Mouse (Mus musculus): ENCODE results near the gene Vezf1. TPM values are rescaled to one million over a fixed set of nuclear protein-coding genes. Genes with fewer than 3 reads are reported as not detected.

The Vezf1 gene
- total RNA-seq, 2 experiments from 2014 or later = 76.5 to 87.2 TPM

DNA sequence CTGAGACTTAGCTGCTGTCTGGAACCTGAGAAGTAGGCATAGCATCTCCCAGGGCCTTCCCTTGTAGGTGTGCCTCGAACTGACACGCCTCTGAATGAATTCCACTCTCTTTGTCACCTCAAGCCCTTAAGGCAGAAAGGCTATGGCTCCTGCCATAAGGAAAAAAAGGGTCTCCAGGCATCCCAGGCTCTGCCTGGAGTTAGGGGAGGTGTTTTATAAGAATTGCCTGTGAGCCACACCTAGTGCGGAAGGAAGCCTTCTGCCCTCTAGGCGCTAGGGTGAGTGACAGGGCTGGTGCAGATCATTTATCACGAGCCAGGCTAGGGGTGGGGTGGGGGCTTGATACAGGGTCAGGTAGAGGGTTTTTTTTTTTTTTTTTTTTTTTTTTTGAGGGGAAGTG, 54.9 kb downstream of the Vezf1 start:
- intact Hi-C loops (cut with DNase I) = no loop called here
- Histone ChIP-seq H3K27ac (peak overlapping the region; percentile 43; the same call in 1 of the 2 replicates), H3K4me3 (no peak overlapping the region)
- no peak for DNase-seq
- no peak for TF ChIP-seq CTCF (IDR thresholded peaks at IDR 0.05)

DNA sequence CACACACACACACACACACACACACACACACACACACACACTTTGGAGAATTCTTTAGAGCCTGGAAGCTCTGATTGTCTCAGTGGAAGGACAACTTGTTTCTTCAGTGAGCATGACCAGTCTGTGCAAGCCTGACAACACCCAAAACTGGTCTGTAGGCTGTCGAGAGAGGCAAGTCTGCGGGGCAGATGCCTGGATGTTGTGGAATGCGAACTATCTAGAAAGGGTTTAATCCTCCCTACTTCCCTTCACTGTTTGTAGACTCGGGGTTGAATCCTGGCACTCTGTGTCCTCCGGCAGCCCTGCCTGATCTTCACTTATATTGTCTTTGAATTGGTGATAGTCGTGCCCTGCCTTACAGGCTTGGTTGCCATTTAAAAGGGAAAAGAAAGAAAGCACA, 55.7 kb downstream of the Vezf1 start:
- no peak for DNase-seq
- Histone ChIP-seq H3K27ac (peak overlapping the region; percentile 48), H3K4me3 (no peak overlapping the region)
- intact Hi-C loops (cut with DNase I) = no loop called here
- no peak for TF ChIP-seq CTCF (IDR thresholded peaks at IDR 0.05)

DNA sequence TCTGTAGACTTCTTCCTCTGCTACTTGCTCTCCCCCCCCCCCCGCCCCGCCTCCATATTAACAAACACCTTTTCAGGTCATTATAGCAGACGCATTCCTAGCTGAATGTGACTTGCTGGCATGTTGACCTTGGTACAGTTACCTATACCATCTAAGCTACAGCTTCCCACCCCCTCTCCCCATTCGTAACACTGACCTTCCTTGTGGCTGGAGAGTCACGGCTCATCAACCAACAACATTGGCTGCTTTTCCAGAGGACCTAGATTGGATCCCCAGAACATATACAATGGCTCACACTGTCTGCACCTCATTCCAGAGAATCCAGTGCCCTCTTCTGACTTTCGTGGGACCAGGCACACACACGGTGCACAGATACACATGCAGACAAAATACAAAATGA, 57.4 kb downstream of the Vezf1 start:
- TF ChIP-seq CTCF (IDR thresholded peaks at IDR 0.05) = no peak
- H3K4me3 ChIP-seq = no peak overlapping the region
- no peak for DNase-seq
- intact Hi-C loops (cut with DNase I) = no loop called here
- no peak overlapping the region for H3K27ac ChIP-seq

DNA sequence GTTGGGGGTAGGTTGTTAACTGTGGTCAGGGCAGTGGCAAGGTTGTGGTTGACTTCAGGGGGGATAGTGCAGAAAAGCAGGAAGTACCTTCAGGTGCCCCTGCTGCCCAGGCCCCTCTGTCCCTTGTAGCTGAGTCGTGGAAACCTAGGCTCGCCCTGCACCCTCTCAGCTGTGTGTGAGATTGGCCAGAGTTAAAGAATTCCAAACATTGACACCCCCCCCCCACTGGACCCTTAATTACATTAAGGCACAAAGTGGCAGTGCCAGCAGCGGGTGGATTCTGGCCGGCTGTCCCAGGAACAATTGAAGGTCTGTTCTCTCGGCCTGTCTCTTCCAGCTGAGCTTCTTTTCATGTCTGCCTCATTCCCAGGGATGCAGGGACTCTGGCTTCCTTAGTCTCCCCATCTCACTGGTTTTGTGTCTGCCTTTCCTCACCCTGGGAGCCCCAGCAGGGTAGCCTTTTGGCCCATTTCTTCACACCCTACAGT, 58.3 kb downstream of the Vezf1 start:
- H3K4me3 ChIP-seq = no peak overlapping the region
- DNase-seq = no peak
- peak overlapping the region; percentile 41 for H3K27ac ChIP-seq
- intact Hi-C loops (cut with DNase I) = no loop called here
- no peak for TF ChIP-seq CTCF (IDR thresholded peaks at IDR 0.05)

DNA sequence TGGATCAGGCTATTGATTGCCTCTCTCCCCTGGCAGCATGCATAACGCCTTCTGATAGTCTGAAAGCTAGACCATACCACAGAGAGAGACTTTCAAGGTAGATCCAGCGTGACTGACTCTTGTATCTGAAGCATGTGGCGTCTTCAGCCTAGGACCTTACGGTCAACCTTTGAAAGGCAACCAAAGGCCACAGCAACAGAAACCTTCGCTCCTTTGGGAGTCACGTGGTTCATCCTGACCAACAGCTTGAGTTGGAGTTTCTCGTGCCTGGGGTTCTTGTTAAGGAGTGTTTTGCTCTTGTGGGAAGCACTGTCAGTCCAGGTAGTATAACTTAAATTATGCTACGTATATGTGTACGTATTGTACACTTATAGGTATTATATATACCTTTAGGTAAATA, 60.4 kb downstream of the Vezf1 start:
- intact Hi-C loops (cut with DNase I) = no loop called here
- TF ChIP-seq CTCF (IDR thresholded peaks at IDR 0.05) = no peak
- no peak for DNase-seq
- no peak overlapping the region for H3K4me3 ChIP-seq
- peak overlapping the region; percentile 92 for H3K27ac ChIP-seq

DNA sequence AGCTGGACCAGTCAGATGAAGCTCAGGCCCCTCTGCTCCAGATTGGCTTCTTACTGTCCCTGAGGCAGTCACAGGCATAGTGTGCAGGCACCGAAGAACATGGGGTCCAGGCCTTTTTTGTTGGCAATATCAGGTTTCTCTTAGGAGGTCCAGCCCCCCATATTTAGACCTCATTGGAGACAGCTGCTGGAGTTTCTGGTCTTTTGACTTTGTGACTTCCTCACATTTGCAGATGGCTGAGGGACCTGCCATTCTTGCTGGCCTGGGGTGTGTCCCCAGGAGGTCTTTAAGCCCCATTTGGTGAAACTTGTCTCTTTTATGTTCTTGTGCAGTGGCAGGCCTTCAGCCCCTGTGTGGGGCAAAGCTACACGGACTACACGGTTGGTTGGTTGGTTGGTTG, 61.2 kb downstream of the Vezf1 start:
- Histone ChIP-seq H3K27ac (peak overlapping the region; percentile 92), H3K4me3 (no peak overlapping the region)
- DNase-seq = no peak
- no peak for TF ChIP-seq CTCF (IDR thresholded peaks at IDR 0.05)
- intact Hi-C loops (cut with DNase I) = no loop called here

DNA sequence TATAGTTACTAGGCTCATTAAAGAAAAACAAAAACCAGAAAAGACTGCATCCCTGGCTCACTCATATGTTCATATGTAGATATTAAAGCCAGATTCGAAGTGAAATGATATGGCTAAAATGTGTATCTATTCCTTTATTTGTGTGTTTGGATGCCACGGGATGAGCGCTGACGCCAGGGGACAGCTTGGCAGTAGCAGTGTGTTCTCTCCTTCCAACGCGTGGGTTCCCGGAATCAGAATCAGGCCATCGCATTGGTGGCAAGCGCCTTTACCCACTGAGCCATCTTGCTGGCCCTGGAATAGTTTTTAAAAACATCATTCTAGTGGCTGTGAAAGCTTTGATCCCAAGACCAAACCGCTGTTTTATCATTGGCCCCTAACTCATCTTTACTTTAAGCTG, 61.9 kb downstream of the Vezf1 start:
- DNase-seq = peak; percentile 80
- intact Hi-C loops (cut with DNase I) = loop anchor here (2.0 kb wide), 1 partner anchor 25 kb away; no protein-coding TSS in a partner anchor

DNA sequence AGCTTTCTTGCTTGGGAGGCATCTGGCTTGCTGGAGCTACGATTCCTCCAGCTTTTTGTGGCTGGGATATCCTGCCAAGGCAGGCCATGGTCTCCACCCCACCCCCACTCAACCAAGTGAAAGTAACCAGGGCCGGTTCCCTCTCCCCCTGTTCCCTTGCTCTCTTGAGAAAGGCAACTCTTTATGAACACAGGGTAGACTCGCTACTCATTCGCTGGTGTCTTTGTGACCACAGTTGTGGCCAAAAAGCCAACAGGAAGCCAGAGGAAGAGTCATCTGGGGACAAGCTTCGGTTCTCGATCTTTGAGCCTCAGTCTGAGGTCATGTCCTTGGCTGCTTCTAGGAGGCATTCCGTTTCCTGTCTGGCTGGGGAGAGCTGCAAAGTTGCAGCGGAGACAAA, 63.8 kb downstream of the Vezf1 start:
- Histone ChIP-seq H3K27ac (peak overlapping the region; percentile 92), H3K4me3 (peak overlapping the region; percentile 59)
- no peak for TF ChIP-seq CTCF (IDR thresholded peaks at IDR 0.05)
- intact Hi-C loops (cut with DNase I) = loop anchor here (2.0 kb wide), 2 partner anchors 17 to 23 kb away; no protein-coding TSS in a partner anchor
- peak; percentile 81 for DNase-seq

More for the DNA sequence above, 61.9 kb downstream of the Vezf1 start:
- H3K27ac ChIP-seq = peak overlapping the region; percentile 92
- TF ChIP-seq CTCF (IDR thresholded peaks at IDR 0.05) = no peak
- H3K4me3 ChIP-seq = no peak overlapping the region

Other genes starting within 250 kb of the Vezf1 start
- gene Lpo, start 240.0 kb upstream of the Vezf1 start, total RNA-seq (2021) = not detected
- 1 to 10 TPM; 1.5 to 1.9 TPM for gene Mks1, start 215.1 kb upstream of the Vezf1 start, total RNA-seq (2021)
- not detected for gene Epx, start 192.7 kb upstream of the Vezf1 start, total RNA-seq (2021)
- gene Olfr462, start 176.0 kb upstream of the Vezf1 start, total RNA-seq (2021) = not detected
- not detected for gene Olfr463, start 170.9 kb upstream of the Vezf1 start, total RNA-seq (2021)
- not detected for gene Olfr464, start 147.3 kb upstream of the Vezf1 start, total RNA-seq (2021)
- gene Dynll2, start 80.7 kb upstream of the Vezf1 start, total RNA-seq (2021) = 100 to 1,000 TPM; 193 to 205 TPM
- 10 to 100 TPM; 67.5 to 85.8 TPM for gene Srsf1, start 20.9 kb upstream of the Vezf1 start, total RNA-seq (2021)
- gene Cuedc1, start 29.8 kb downstream of the Vezf1 start, total RNA-seq (2021) = 100 to 1,000 TPM; 101 to 127 TPM
- gene Mrps23, start 136.1 kb downstream of the Vezf1 start, total RNA-seq (2021) = 100 to 1,000 TPM; 122 to 144 TPM
- not detected for gene Ccdc182, start 225.8 kb downstream of the Vezf1 start, total RNA-seq (2021)